Mouse (Mus musculus): ENCODE data around the gene Keap1. TPM values are rescaled to one million over a fixed set of nuclear protein-coding genes. Genes with fewer than 3 reads are reported as not detected.
"Not testable (repeated sequence)": the region's sequence is repeated elsewhere in the genome, so short reads cannot be mapped to it uniquely, and the experiment has no call there.

The Keap1 gene
- polyA plus RNA-seq, 1 experiment: 35.1 TPM

DNA sequence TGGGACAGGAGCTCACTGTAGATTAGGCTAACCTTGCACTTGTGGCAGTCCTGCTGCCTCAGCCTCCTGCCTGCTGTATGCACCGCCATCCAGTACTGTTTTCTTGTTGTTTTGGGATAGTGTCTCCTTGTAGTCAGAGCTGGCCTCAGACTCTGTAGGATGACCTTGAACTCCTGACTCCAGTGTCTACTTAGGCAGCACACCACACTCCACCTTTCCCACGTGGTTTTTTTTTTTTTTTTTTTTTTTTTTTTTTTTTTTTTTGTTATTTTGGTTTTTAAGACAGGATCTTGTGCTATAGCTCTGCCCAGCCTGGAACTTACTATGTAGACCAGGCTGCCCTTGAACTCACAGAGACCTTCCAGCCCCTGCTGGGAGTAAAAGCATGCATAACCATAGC lies 30.5 kb downstream of the Keap1 start:
- 77% methylated on average over 2 of the region's 2 CpGs for WGBS

DNA sequence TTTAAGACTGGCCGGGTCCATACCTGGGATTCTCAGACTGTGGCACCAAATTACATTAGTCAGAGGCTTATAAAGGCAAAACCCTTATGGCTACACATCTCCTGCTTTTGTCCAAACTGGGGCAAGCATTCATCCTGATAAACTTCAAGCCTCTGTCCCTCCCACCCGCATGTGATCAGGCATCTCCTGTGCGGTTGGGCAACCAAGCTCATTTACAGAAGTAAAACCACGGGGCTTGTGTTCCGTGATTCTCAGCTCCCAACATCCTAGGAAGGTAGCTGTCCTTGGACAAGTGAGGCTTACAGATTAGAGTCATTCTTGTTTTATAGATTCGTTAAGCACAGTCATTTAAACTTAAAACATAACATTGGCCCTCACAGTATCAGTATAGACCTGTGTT lies 32.3 kb downstream of the Keap1 start:
- 57% methylated on average over 6 of the region's 6 CpGs for WGBS
- Histone ChIP-seq H3K4me3 (replicated peaks; ENCODE audit: control insufficient read depth, low read depth, low read length) (no peak overlapping the region), H3K27ac (ENCODE audit: control insufficient read depth, insufficient read depth, low read depth, low read length, poor library complexity) (no peak overlapping the region), H3K4me1 (ENCODE audit: control insufficient read depth, insufficient read depth, low read length) (peaks cover 4% of the 10 kb centered on the region)
- TF ChIP-seq POLR2A (IDR thresholded peaks at IDR 0.05; ENCODE audit: borderline replicate concordance, control insufficient read depth, low read depth, low read length) (no peak), CTCF (IDR thresholded peaks at IDR 0.05; ENCODE audit: control insufficient read depth, insufficient read depth, low read length) (no peak)

More for the DNA sequence above, 30.5 kb downstream of the Keap1 start:
- Histone ChIP-seq H3K4me1 (ENCODE audit: control insufficient read depth, insufficient read depth, low read length) (peaks cover 3% of the 10 kb centered on the region), H3K27ac (ENCODE audit: control insufficient read depth, insufficient read depth, low read depth, low read length, poor library complexity) (no peak overlapping the region), H3K4me3 (replicated peaks; ENCODE audit: control insufficient read depth, low read depth, low read length) (no peak overlapping the region)
- no peak for TF ChIP-seq POLR2A (IDR thresholded peaks at IDR 0.05; ENCODE audit: borderline replicate concordance, control insufficient read depth, low read depth, low read length)
- no peak for TF ChIP-seq CTCF (IDR thresholded peaks at IDR 0.05; ENCODE audit: control insufficient read depth, insufficient read depth, low read length)

DNA sequence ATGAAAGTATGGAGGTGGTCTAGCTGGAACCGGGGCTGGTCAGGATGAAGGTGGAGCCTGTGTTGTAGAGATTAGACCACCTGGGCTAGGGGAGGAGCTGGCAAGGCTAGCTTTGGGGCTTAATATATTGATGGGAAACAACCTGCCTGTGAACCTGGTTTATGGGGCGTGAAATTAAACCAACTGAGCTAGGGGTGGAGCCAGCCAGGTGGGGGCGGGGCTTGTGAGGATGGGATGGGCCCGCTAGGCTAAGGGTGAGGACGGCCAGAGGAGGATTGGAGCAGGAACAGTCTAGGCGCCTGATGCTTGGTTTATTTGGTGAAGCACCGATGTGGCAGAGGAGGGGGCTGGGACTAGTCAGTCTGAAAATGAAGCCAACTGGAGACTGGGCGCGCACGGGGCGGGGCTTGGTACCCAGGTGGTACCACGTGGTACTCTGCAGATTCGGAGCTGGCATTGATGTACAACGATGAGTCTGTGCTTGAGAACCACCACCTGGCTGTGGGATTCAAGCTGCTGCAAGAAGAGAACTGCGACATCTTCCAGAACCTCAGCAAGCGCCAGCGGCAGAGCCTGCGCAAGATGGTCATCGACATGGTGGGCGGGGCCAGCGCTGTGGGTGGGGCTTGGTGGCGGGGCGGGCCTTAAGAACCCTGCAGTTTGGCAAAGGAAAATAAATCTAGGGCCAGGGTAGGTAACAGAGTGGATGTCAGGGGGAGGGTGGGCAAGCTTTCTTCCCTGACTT lies 34.5 kb downstream of the Keap1 start:
- Histone ChIP-seq H3K4me1 (ENCODE audit: control insufficient read depth, insufficient read depth, low read length) (peaks cover 4% of the 10 kb centered on the region), H3K27ac (ENCODE audit: control insufficient read depth, insufficient read depth, low read depth, low read length, poor library complexity) (peak overlapping the region; percentile 31), H3K4me3 (replicated peaks; ENCODE audit: control insufficient read depth, low read depth, low read length) (no peak overlapping the region)
- WGBS: 75% methylated on average over 23 of the region's 23 CpGs
- TF ChIP-seq POLR2A (IDR thresholded peaks at IDR 0.05; ENCODE audit: borderline replicate concordance, control insufficient read depth, low read depth, low read length): no peak
- no peak for TF ChIP-seq CTCF (IDR thresholded peaks at IDR 0.05; ENCODE audit: control insufficient read depth, insufficient read depth, low read length)

DNA sequence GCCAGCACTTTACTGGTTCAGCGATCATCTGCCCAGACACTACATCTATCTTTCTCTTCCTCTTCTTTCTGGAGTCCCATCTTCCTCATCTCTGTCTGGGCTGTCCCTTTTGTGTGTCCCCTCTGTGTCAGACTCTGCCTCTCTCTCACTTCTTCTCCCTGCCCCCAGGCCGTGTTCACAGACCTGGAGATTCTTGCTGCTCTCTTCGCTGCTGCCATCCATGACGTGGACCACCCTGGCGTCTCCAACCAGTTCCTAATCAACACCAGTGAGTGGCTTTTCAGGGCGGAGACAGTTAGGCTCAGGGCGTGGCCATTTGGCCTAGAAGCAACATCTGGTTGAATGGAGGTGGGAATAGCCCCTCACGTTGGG lies 35.0 kb downstream of the Keap1 start:
- Histone ChIP-seq H3K4me1 (ENCODE audit: control insufficient read depth, insufficient read depth, low read length) (peaks cover 4% of the 10 kb centered on the region), H3K4me3 (replicated peaks; ENCODE audit: control insufficient read depth, low read depth, low read length) (no peak overlapping the region), H3K27ac (ENCODE audit: control insufficient read depth, insufficient read depth, low read depth, low read length, poor library complexity) (peak overlapping the region; percentile 31)
- 69% methylated on average over 8 of the region's 8 CpGs for WGBS
- TF ChIP-seq POLR2A (IDR thresholded peaks at IDR 0.05; ENCODE audit: borderline replicate concordance, control insufficient read depth, low read depth, low read length) (no peak), CTCF (IDR thresholded peaks at IDR 0.05; ENCODE audit: control insufficient read depth, insufficient read depth, low read length) (no peak)

DNA sequence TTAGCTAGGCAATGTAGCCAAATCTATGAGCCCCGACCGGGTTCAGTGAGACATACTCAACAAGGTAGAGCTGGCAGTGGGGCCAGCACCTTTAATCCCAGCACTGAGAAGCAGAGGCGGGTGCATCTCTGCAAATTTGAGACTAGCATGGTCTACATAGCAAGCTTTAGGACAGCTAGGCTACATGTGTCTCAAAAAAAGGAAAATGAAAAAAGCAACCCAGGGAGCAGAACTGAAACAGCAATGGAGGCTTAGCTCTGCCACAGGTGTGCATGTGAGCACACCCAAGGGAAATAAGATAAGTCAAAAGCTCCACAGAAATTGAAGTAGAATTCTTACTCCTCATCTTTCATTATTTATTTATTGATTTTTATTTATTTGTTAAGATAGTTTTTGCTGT lies 40.2 kb downstream of the Keap1 start:
- 0 out of 2 replicates have a peak overlapping the region, but pooled peaks have one; percentile 29 for H3K27ac ChIP-seq (ENCODE audit: control insufficient read depth, insufficient read depth, low read depth, low read length, poor library complexity)
- TF ChIP-seq POLR2A (IDR thresholded peaks at IDR 0.05; ENCODE audit: borderline replicate concordance, control insufficient read depth, low read depth, low read length) (no peak), CTCF (IDR thresholded peaks at IDR 0.05; ENCODE audit: control insufficient read depth, insufficient read depth, low read length) (no peak)
- 76% methylated on average over 3 of the region's 3 CpGs for WGBS
- no peak overlapping the region for H3K4me3 ChIP-seq (replicated peaks; ENCODE audit: control insufficient read depth, low read depth, low read length)
- H3K4me1 ChIP-seq (ENCODE audit: control insufficient read depth, insufficient read depth, low read length): peaks cover 6% of the 10 kb centered on the region; the same call in 1 of the 2 replicates

DNA sequence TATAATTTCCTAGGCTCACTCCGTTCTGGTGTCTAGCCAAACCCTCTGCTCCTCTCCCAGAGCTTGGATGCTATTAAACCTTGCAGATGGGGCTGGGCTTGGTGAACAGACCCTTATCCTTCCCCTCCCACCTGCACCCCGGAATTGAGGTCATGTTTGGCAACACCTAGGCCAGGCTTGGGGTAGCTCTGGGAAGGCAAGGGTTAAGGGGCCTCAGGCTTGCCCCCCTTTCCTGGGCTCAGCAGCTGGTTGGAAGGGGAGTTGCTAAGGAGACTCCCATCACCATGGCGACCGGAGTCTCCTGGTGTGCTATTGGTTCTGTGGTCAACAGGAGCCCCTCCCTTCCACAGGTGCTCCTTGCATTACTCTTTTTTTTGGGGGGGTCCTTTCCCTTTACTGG lies 41.2 kb downstream of the Keap1 start:
- no peak overlapping the region for H3K27ac ChIP-seq (ENCODE audit: control insufficient read depth, insufficient read depth, low read depth, low read length, poor library complexity)
- TF ChIP-seq POLR2A (IDR thresholded peaks at IDR 0.05; ENCODE audit: borderline replicate concordance, control insufficient read depth, low read depth, low read length) (no peak), CTCF (IDR thresholded peaks at IDR 0.05; ENCODE audit: control insufficient read depth, insufficient read depth, low read length) (no peak)
- WGBS: 88% methylated on average over 4 of the region's 4 CpGs

DNA sequence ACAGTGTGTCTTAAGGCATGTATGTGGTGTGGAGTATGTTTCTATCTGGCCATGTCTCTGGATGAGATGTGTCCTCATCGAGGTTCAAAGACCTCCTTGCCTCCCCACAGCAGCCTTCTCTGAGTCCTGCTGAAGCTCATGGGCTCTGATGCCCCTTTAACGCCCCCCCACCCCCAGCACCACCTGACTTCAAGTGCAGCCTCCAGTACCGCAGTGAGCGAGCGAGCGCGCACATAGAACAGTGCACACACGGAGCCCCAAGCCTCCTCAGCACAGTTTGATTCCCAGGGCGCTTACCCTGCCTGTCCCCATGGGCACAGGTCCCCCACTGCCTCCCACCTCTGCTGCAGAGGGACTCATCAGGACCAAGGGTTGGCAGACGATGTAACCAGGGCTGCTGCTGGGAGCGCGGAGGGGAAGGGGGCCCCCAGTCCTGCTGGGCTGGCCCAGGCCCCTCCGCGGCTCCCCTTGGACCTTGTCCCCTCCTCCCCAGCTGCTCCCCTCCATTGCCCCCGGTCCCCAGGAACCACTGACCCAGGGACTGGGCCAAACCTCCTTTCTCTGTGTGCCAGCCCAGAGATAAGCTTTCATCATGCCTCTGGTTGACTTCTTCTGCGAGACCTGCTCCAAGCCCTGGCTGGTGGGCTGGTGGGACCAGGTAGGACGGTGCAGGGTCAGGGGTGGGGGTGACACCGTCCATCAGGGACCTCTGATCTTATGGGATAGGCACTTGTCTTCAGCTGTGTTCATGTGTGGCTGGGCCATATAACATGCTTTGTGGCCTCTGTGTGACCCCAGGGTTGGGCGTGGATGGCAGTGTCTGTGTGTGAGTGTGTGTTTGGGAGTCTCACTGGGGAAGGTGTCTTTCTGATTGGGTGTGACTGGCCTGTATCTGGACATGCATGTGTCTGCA lies 42.4 kb downstream of the Keap1 start:
- peaks cover 5% of the 10 kb centered on the region; the same call in 1 of the 2 replicates for H3K4me1 ChIP-seq (ENCODE audit: control insufficient read depth, insufficient read depth, low read length)
- TF ChIP-seq POLR2A (IDR thresholded peaks at IDR 0.05; ENCODE audit: borderline replicate concordance, control insufficient read depth, low read depth, low read length) (no peak), CTCF (IDR thresholded peaks at IDR 0.05; ENCODE audit: control insufficient read depth, insufficient read depth, low read length) (no peak)
- no peak overlapping the region for H3K27ac ChIP-seq (ENCODE audit: control insufficient read depth, insufficient read depth, low read depth, low read length, poor library complexity)
- 85% methylated on average over 19 of the region's 19 CpGs for WGBS
- peak overlapping the region; percentile 16 for H3K4me3 ChIP-seq (replicated peaks; ENCODE audit: control insufficient read depth, low read depth, low read length)

More for the DNA sequence above, 41.2 kb downstream of the Keap1 start:
- H3K4me3 ChIP-seq (replicated peaks; ENCODE audit: control insufficient read depth, low read depth, low read length): no peak overlapping the region
- H3K4me1 ChIP-seq (ENCODE audit: control insufficient read depth, insufficient read depth, low read length): peaks cover 5% of the 10 kb centered on the region; the same call in 1 of the 2 replicates

DNA sequence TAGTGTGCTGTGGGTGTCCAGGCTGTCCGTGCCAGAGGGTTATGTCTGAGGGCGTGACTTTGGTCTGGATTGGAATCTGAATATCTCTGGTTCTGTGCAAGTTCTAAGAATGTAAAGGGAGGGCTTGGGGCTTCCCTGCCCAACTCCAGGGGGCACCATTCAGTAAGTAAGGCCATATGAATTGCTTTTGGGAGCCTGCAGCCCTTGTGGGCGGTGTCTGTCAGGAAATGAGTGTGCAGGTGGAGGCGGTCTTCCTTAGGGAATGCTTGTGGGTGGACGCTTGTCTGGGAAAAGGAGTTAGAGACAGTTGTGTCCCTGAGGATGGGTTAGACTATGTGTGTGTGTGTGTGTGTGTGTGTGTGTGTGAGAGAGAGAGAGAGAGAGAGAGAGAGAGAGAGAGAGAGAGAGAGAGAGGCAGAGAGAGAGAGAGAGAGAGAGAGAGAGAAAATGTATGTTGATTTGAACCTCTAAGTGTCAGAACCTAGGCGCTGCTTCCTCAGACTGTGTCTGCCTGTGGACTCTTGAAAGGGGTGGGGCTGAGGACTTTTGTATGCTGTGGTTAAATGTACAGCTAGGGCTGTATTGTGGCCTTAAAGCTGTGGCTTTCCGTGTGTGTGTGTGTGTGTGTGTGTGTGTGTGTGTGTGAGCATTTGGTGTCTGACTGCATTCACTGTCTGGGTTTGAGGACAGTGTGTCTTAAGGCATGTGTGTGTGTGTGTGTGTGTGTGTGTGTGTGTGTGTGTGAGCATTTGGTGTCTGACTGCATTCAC lies 43.2 kb downstream of the Keap1 start:
- not testable (repeated sequence) for H3K4me3 ChIP-seq (replicated peaks; ENCODE audit: control insufficient read depth, low read depth, low read length); H3K27ac ChIP-seq (ENCODE audit: control insufficient read depth, insufficient read depth, low read depth, low read length, poor library complexity); H3K4me1 ChIP-seq (ENCODE audit: control insufficient read depth, insufficient read depth, low read length)
- 73% methylated on average over 7 of the region's 7 CpGs for WGBS
